Mouse (Mus musculus): ENCODE results near the gene Zdhhc21. TPM values are rescaled to one million over a fixed set of nuclear protein-coding genes. Genes with fewer than 3 reads are reported as not detected.

The Zdhhc21 gene
- polyA plus RNA-seq, 1 experiment from 2014 or later = 9.9 TPM

- no peak for ATAC-seq (replicated peaks; ENCODE audit: insufficient number of reproducible peaks, low FRiP score, low TSS enrichment)
- Histone ChIP-seq H3K4me2 (no peak overlapping the region), H3K4me1 (ENCODE audit: control insufficient read depth, insufficient read depth, low read length) (no peaks in the 10 kb centered on the region), H3K4me3 (ENCODE audit: low read depth, low read length) (no peak overlapping the region), H3K9me3 (replicated peaks; ENCODE audit: control insufficient read depth, low read length) (no peaks in the 10 kb centered on the region), H3K27me3 (ENCODE audit: control insufficient read depth, insufficient read depth, low read length) (no peaks in the 10 kb centered on the region), H3K27ac (ENCODE audit: low read depth, low read length) (no peak overlapping the region), H3K36me3 (ENCODE audit: control insufficient read depth, insufficient read depth, low read length) (no peaks in the 10 kb centered on the region), H3K9ac (ENCODE audit: low read depth, low read length) (no peak overlapping the region)
- 37% methylated on average over 6 of the region's 6 CpGs for WGBS (ENCODE audit: insufficient replicate concordance)
Observed at GRCm38 (mm10) chr4:82872121-82872520, 12.4 kb upstream of the Zdhhc21 start.

DNA sequence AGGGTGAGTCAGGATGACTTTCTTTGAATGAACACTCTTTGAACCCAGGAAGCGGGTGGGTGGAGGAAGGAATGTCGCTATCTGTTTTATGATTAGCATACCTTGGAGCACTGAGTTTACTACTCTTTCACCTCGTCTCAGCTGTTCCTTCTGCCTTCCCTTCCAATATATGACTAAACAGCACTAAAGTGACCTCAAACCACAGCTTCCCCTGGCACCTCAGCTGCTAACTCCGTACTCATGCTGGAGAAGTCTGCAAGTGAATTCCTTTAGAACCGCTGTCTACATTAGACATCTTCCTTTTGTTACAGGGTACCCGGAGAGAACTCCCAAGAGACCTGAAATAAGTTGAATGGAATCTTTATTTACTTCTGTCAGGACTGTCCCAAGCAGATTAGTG lies 11.2 kb upstream of the Zdhhc21 start:
- Histone ChIP-seq H3K27ac (ENCODE audit: low read depth, low read length) (no peak overlapping the region), H3K4me2 (no peak overlapping the region), H3K36me3 (ENCODE audit: control insufficient read depth, insufficient read depth, low read length) (no peaks in the 10 kb centered on the region), H3K4me3 (ENCODE audit: low read depth, low read length) (no peak overlapping the region), H3K27me3 (ENCODE audit: control insufficient read depth, insufficient read depth, low read length) (no peaks in the 10 kb centered on the region), H3K9me3 (replicated peaks; ENCODE audit: control insufficient read depth, low read length) (no peaks in the 10 kb centered on the region), H3K4me1 (ENCODE audit: control insufficient read depth, insufficient read depth, low read length) (no peaks in the 10 kb centered on the region), H3K9ac (ENCODE audit: low read depth, low read length) (no peak overlapping the region)
- no peak for ATAC-seq (replicated peaks; ENCODE audit: insufficient number of reproducible peaks, low FRiP score, low TSS enrichment)
- WGBS (ENCODE audit: insufficient replicate concordance) = 71% methylated on average over 6 of the region's 6 CpGs

DNA sequence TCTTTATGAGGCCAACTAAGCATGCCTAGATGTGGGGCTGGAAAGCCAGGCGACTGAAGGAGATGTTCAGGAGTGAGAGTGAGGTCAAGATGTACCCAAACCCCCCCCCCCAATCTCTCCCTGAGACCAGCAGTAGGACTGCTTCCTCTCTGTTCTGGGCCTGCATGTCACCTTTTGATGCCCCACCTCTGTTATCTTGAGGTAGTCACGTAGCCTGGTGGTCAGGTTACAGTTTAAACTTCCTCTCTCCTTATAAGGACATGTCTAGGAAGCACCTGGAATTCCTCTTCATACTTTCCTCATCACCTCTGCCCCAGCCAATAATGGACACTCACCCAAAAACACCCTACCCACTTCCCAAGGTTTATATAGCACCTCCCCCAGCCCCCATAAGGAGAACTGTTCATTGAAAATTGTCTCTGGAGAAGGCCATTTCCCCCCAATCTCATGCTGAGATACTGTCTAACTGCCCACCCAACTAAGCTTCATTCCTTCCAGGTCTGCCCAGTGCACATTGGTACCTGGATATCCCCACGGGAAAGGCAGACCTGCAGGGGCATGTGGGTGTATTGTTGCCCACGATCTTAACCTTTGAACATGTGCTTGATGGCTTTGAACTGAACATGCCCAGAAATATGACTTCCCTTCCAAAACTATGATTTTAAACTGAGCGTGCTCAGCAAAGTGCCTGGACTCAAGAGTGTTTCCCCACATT lies 8.1 kb upstream of the Zdhhc21 start:
- Histone ChIP-seq H3K4me2 (no peak overlapping the region), H3K9me3 (replicated peaks; ENCODE audit: control insufficient read depth, low read length) (no peaks in the 10 kb centered on the region), H3K36me3 (ENCODE audit: control insufficient read depth, insufficient read depth, low read length) (no peaks in the 10 kb centered on the region), H3K27ac (ENCODE audit: low read depth, low read length) (no peak overlapping the region), H3K27me3 (ENCODE audit: control insufficient read depth, insufficient read depth, low read length) (no peaks in the 10 kb centered on the region), H3K4me1 (ENCODE audit: control insufficient read depth, insufficient read depth, low read length) (no peaks in the 10 kb centered on the region), H3K9ac (ENCODE audit: low read depth, low read length) (no peak overlapping the region), H3K4me3 (ENCODE audit: low read depth, low read length) (no peak overlapping the region)
- 78% methylated on average over 5 of the region's 5 CpGs for WGBS (ENCODE audit: insufficient replicate concordance)
- ATAC-seq (replicated peaks; ENCODE audit: insufficient number of reproducible peaks, low FRiP score, low TSS enrichment) = no peak

- Histone ChIP-seq H3K36me3 (ENCODE audit: control insufficient read depth, insufficient read depth, low read length) (no peaks in the 10 kb centered on the region), H3K4me3 (ENCODE audit: low read depth, low read length) (no peak overlapping the region), H3K9ac (ENCODE audit: low read depth, low read length) (no peak overlapping the region), H3K4me2 (no peak overlapping the region), H3K27ac (ENCODE audit: low read depth, low read length) (no peak overlapping the region), H3K27me3 (ENCODE audit: control insufficient read depth, insufficient read depth, low read length) (no peaks in the 10 kb centered on the region), H3K4me1 (ENCODE audit: control insufficient read depth, insufficient read depth, low read length) (no peaks in the 10 kb centered on the region), H3K9me3 (replicated peaks; ENCODE audit: control insufficient read depth, low read length) (no peaks in the 10 kb centered on the region)
- 57% methylated on average over 4 of the region's 4 CpGs for WGBS (ENCODE audit: insufficient replicate concordance)
- no peak for ATAC-seq (replicated peaks; ENCODE audit: insufficient number of reproducible peaks, low FRiP score, low TSS enrichment)
Observed at GRCm38 (mm10) chr4:82867111-82867510, 7.4 kb upstream of the Zdhhc21 start.

DNA sequence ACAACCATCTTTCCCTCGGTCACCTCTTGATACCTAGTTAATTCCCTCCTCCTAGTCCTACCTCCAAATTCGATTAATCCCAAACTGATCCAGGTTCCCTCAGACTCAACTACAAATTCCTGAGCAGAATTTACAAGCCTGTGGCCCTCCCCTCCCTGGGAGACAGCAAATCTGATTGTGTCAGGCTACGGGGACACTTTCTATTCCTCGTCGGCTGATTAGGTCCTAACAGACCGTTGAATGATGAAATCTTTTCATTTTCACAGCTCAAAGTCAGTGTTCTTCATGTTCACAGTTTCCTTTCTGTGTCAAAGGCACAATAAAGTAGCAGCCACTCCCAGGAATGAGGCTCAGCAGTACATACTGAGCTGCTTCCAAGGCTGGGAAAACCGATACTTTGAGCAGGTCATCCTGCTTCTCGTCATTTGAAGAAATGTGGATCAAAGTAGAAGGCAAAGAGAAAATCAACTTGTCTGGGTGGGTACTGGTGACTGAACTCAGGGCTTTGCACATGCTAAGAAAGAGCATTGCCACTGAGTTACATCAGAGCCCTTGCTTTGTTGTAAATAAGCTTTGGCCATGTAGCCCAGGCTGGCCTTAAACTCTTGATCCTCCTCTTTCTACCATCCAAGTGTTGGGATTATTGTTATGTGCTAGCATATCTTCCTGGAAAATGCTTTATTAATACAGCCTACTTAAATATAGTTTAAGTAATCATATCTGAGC lies 5.4 kb upstream of the Zdhhc21 start:
- no peak for ATAC-seq (replicated peaks; ENCODE audit: insufficient number of reproducible peaks, low FRiP score, low TSS enrichment)
- Histone ChIP-seq H3K4me1 (ENCODE audit: control insufficient read depth, insufficient read depth, low read length) (no peaks in the 10 kb centered on the region), H3K4me3 (ENCODE audit: low read depth, low read length) (no peak overlapping the region), H3K27ac (ENCODE audit: low read depth, low read length) (no peak overlapping the region), H3K9ac (ENCODE audit: low read depth, low read length) (no peak overlapping the region), H3K4me2 (no peak overlapping the region), H3K9me3 (replicated peaks; ENCODE audit: control insufficient read depth, low read length) (no peaks in the 10 kb centered on the region), H3K27me3 (ENCODE audit: control insufficient read depth, insufficient read depth, low read length) (no peaks in the 10 kb centered on the region), H3K36me3 (ENCODE audit: control insufficient read depth, insufficient read depth, low read length) (no peaks in the 10 kb centered on the region)
- 67% methylated on average over 8 of the region's 8 CpGs for WGBS (ENCODE audit: insufficient replicate concordance)

- 0 out of 2 replicates have a peak, but pooled peaks cover 3% of the 10 kb centered on the region for H3K4me1 ChIP-seq (ENCODE audit: control insufficient read depth, insufficient read depth, low read length)
- no peaks in the 10 kb centered on the region for H3K27me3 ChIP-seq (ENCODE audit: control insufficient read depth, insufficient read depth, low read length)
- H3K9ac ChIP-seq (ENCODE audit: low read depth, low read length) = no peak overlapping the region
- no peaks in the 10 kb centered on the region for H3K36me3 ChIP-seq (ENCODE audit: control insufficient read depth, insufficient read depth, low read length)
- H3K4me2 ChIP-seq = no peak overlapping the region
- 88% methylated on average over 8 of the region's 8 CpGs for WGBS (ENCODE audit: insufficient replicate concordance)
- ATAC-seq (replicated peaks; ENCODE audit: insufficient number of reproducible peaks, low FRiP score, low TSS enrichment) = no peak
- H3K4me3 ChIP-seq (ENCODE audit: low read depth, low read length) = no peak overlapping the region
- H3K9me3 ChIP-seq (replicated peaks; ENCODE audit: control insufficient read depth, low read length) = no peaks in the 10 kb centered on the region
- H3K27ac ChIP-seq (ENCODE audit: low read depth, low read length) = no peak overlapping the region
Observed at GRCm38 (mm10) chr4:82863316-82863715, 3.6 kb upstream of the Zdhhc21 start.

- Histone ChIP-seq H3K27ac (ENCODE audit: low read depth, low read length) (no peak overlapping the region), H3K4me3 (ENCODE audit: low read depth, low read length) (no peak overlapping the region), H3K9ac (ENCODE audit: low read depth, low read length) (no peak overlapping the region), H3K27me3 (ENCODE audit: control insufficient read depth, insufficient read depth, low read length) (no peaks in the 10 kb centered on the region), H3K4me1 (ENCODE audit: control insufficient read depth, insufficient read depth, low read length) (0 out of 2 replicates have a peak, but pooled peaks cover 4% of the 10 kb centered on the region), H3K9me3 (replicated peaks; ENCODE audit: control insufficient read depth, low read length) (no peaks in the 10 kb centered on the region), H3K4me2 (no peak overlapping the region), H3K36me3 (ENCODE audit: control insufficient read depth, insufficient read depth, low read length) (no peaks in the 10 kb centered on the region; the same call in 1 of the 2 replicates)
- ATAC-seq (replicated peaks; ENCODE audit: insufficient number of reproducible peaks, low FRiP score, low TSS enrichment) = no peak
- WGBS (ENCODE audit: insufficient replicate concordance) = 91% methylated on average over 2 of the region's 2 CpGs
Observed at GRCm38 (mm10) chr4:82861451-82861850, 1.7 kb upstream of the Zdhhc21 start.

DNA sequence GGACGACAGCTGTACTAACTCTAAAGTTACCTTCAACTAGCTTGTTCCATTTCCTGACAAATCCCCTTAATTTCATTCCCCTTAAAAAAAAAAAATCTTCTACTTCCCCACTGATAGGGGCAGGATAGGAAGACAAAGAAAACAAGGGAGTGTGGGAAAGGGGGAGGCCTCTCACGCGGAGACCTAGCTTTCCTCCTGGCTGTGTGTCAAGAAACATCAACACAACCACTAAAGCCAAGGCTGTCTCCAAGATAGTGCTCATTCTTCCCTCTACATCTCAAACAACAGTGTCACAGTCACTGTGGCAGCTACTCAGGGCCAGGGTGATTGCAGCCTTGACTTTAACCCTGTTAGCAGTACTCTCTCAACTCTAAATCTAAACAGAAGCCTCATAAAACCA lies 808 bp upstream of the Zdhhc21 start:
- Histone ChIP-seq H3K36me3 (ENCODE audit: control insufficient read depth, insufficient read depth, low read length) (no peaks in the 10 kb centered on the region; the same call in 1 of the 2 replicates), H3K9me3 (replicated peaks; ENCODE audit: control insufficient read depth, low read length) (no peaks in the 10 kb centered on the region), H3K9ac (ENCODE audit: low read depth, low read length) (no peak overlapping the region), H3K4me1 (ENCODE audit: control insufficient read depth, insufficient read depth, low read length) (0 out of 2 replicates have a peak, but pooled peaks cover 4% of the 10 kb centered on the region), H3K27ac (ENCODE audit: low read depth, low read length) (no peak overlapping the region), H3K4me3 (ENCODE audit: low read depth, low read length) (no peak overlapping the region), H3K27me3 (ENCODE audit: control insufficient read depth, insufficient read depth, low read length) (no peaks in the 10 kb centered on the region), H3K4me2 (no peak overlapping the region)
- ATAC-seq (replicated peaks; ENCODE audit: insufficient number of reproducible peaks, low FRiP score, low TSS enrichment) = no peak
- WGBS (ENCODE audit: insufficient replicate concordance) = 29% methylated on average over 3 of the region's 3 CpGs
